Mouse (Mus musculus): ENCODE results near the gene Grn.

- TF ChIP-seq HCFC1 (IDR thresholded peaks at IDR 0.05; ENCODE audit: borderline replicate concordance, insufficient read depth, low read length) (no peak), ZC3H11A (IDR thresholded peaks at IDR 0.05; ENCODE audit: borderline replicate concordance, low read depth, low read length) (no peak), CHD2 (IDR thresholded peaks at IDR 0.05; ENCODE audit: low read depth, low read length) (no peak), ZNF384 (IDR thresholded peaks at IDR 0.05; ENCODE audit: low read depth, low read length) (no peak)
These were observed 17.1 kb upstream of the Grn start for GRCm38 (mm10) chr11:102413059-102413458.
